Mouse (Mus musculus): Measurements from ENCODE around the gene Pkmyt1.

Pkmyt1 gene

DNA sequence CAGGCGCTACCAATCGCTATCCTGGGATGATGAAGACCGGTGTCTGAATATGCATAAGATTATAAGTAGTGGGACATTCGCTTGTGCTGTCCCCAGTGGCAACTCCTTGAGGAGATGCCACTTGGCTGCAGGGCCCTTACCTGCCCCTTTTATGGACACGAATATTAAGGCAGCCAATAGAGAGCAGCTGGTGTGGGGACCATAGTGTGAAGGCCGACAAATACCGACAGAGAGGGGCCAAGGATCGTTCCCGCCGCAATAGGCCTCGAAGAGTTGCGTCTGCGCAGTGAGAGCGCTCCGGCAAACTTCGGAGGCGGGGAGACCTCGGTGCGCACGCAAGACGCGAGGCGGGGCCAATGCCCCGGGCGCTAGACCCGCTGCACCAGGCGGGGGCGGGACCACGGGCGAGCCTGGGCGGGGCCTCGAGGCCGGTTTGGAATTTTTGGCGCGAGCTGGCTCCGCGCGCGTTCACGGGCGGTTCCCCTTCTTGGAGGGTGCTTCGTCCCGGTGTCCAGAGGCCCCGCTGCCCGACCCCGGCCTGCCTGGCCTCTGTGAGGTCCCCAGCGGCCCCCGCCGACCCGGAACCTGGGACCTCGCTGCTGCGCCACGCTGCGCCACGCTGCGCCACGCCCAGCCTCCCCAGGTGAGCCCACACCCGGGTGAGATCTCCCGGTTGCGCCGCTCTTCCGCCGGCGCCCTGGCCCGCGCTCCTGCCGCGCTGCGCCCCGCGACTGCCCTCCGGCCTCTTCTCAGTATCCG, at the start of gene Pkmyt1:
Gene Pkmyt1 (plus strand): TSS at position 338 of the 759 bp plus-strand sequence.
- peak; percentile 76 for DNase-seq (ENCODE audit: extremely low read depth, low read depth)

DNA sequence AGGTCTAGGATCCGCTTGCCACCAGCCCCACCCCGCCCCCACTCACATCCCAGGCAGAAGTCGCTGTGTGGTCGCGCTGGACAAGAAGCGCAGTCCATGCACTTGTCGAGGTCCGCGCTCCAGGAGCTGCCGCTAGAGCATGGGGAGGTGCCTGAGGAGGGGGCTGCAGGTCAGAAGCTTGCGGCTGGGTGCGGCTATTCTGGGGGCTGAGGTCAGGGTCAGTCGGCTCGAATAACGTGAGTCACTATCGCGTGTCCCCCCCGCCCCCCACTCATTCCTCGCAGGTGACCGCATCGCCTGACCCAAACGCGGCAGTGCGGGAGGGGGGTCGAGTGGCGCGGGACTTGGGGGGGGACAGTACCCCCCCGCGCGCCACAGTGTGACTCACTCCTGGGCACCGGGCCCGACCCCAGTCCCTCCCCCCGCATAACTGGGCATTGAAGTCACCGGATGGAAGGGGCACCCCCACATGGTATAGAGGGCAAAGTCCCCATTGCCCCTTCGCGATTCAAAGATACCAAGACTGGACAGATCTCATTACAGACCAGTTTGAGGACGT, 49.6 kb upstream of the Pkmyt1 start:
- no peak for DNase-seq (ENCODE audit: extremely low read depth, low read depth)

DNA sequence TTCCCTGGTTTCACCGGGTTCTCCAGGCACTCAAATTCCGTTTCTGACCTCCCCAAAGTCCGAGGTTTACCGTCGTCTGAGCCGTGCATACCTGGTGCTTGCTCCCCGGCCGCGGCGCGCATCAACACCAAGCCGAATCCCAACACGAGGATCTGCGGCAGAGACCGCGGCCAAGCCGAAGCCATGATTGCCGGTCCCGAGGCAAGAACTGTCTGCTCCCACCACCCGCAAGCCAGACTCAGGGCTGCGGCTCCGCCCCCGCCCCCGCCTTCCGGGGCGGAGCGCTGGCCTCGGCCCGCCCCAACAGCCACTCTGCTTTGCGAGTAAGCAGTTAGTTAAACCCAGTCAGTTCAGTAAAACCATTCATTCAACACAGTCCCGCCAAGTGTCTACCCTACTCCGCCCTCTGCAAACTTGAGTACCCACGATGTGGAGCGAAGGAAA, 48.9 kb upstream of the Pkmyt1 start, which contains the start of gene Tnfrsf12a:
Gene Tnfrsf12a (minus strand): TSS at position 233 of the 444 bp plus-strand sequence.
- peak; percentile 71 for DNase-seq (ENCODE audit: extremely low read depth, low read depth)

DNA sequence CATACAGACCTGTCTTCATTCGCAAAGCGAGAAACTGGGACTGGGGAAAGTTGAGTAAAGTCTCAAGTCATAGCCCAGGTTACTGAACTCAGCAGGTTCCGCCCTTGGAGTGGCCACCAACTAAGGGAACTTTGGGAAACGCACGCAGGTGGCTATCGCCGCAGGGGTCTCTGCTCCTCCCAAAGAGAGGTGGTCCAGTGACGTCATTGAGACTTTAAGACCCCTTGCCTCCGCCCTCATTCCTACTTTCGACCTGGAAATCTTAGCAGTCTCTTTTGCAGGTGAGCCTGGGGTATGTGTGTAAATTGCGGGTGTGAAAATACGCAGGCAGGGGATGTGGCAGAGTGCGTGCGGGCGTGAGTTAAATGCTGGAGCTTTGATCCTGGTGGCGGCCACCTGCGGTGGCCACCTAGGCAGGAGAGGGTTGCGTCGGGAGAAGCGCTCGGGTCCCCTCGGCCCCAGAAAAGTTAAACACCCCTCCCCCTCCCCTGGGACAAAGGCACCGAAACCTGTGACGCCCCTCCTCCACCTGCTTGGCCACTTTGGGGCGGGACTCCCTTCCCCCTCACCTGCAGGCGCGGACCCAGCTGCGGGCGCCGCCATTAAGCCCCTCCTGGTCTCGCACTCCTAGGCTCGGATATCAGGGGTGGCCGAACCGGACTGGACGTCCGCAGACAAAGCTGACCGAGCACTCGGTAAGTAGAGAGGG, 46.9 kb upstream of the Pkmyt1 start, which contains the start of gene Cldn6:
Gene Cldn6 (plus strand): TSS at position 123 of the 709 bp plus-strand sequence.
- no peak for DNase-seq (ENCODE audit: extremely low read depth, low read depth)

DNA sequence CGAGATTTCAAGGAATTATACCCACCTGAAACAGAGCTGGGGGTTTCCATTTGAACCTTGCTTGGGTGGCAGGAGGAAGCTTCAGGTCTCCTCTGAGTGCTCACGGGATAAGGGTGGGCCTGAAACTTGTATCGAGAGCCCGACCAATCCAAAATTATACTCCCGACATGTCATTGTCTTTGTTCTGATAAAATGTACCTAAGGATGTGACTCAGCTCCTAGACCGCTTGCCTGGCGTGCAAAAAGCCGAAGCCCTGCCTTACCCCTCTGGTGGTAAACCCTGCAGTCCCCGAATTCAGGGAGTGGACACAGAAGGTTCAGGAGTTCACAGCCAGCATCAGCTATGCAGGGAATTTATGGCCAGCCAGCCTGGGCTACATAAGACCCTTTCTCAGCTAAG, 45.8 kb upstream of the Pkmyt1 start:
- DNase-seq (ENCODE audit: extremely low read depth, low read depth): no peak

DNA sequence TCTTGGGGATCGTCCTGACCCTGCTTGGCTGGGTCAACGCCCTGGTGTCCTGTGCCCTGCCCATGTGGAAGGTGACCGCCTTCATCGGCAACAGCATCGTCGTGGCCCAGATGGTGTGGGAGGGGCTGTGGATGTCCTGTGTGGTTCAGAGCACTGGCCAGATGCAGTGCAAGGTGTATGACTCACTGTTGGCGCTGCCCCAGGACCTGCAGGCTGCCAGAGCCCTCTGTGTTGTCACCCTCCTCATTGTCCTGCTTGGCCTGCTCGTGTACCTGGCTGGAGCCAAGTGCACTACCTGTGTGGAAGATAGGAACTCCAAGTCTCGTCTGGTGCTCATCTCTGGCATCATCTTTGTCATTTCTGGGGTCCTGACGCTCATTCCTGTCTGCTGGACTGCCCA, 45.0 kb upstream of the Pkmyt1 start:
- no peak for DNase-seq (ENCODE audit: extremely low read depth, low read depth)

DNA sequence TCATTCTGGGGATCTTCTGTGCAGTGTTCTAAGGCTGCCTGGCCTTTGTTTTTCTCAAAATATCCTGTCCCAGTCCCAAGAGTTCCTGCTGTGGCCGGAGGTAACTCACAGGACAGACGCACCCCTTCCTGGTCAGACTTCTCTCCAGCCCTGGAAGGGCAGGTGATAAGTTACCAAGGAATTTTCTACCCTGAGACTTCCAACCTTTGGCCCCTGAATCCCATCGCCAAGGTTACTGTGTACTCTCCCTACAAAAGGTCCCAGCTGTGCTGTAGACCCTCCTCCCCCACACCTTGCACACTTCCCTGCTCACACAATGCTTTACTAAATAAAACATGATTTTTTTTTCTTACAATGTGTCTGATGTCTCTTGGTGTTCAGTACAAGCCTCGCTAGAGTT, 44.0 kb upstream of the Pkmyt1 start:
- no peak for DNase-seq (ENCODE audit: extremely low read depth, low read depth)

DNA sequence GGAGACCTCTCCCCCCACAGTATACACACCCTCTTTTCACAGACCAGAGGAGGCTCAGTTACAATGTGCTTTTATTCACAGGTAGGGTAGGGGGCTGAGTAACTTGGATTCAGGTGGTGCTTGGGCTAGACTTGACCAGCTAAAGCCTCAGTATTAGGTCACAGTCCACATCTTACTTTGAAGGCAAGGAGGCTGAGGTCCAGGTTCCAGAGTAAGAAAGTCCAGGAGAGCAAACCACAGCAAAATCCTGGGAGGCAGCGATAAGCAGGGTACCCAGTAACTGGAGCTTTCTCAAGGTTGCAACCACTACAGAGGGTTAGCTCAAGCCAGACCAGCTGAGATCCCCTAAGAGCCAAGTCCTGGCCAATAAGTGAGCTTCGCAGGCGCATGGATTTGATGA, 43.6 kb upstream of the Pkmyt1 start:
- DNase-seq (ENCODE audit: extremely low read depth, low read depth): no peak

DNA sequence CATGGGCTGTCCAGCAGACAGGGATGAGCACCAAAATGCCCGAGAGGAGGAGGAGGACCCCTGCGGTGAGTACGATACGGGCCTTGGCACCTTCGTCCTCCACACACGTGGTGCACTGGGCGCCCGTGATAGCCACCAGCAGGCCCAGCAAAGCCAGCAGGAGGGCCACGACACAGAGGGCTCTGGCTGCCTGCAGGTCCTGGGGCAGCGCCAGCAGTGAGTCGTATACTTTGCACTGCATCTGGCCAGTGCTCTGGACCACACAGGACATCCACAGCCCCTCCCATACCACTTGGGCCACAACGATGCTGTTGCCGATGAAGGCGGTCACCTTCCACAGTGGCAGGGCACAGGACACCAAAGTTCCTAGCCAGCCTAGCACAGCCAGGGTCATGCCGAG, 42.9 kb upstream of the Pkmyt1 start:
- no peak for DNase-seq (ENCODE audit: extremely low read depth, low read depth)

DNA sequence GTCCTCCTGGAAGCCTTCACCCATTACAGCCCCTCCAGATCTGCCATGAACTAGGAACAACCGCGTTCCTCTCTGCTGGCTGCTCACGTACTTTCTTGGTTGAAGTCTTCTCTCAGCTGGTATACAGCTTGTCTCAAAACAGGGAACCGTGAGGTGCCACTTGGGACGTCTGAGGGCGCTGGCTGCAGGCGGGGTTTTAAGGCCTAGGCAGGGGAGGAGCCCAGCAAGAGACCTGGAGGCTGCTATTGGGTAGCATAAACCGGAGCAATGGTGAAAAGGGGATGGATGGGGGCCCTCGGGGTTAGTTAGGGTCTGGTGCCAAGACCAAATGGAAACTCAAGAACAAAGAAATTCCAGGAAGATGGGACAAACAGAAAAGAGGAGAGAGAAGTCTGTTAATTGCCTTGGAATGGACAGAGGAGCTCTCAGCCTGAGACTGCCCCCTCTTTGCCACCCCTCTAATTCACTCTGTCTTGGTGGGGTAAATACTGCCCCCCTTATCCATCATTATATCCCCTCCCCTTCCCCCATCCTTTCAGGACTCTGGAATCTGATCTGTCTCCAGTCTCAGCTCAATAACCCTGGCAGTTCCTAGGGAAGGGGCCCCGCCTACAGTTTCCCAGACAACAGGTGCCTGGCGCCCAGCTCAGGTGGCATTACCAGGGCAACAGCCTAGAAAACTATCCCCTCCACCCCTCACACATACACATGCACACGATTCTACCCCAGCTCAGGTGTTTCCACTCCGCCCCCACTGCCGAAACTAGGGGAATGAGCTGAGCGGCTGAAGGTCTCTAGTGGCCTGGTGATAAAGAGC, 42.1 kb upstream of the Pkmyt1 start, which contains the start of gene Cldn9:
Gene Cldn9 (minus strand): TSS at position 171 of the 817 bp plus-strand sequence.
- no peak for DNase-seq (ENCODE audit: extremely low read depth, low read depth)

DNA sequence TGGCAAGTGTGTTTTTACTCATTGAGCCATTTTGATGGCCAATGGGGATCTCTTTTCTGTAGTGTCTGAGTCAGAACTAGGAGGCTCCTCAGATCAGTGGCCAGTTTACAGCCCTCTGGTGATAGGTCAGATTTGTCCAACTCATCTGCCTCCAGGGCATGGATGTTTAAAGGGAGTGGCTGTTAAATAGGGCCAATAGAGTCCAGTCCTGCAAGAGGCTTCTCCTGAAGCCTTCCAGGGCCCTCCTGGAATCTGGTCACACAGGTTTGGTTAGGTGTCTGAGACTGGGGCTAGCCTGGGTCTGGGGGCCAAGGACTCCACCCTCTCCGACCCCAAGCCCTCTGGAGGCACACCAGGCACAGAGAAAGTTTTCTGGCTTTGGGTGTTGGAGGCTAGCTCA, 31.6 kb upstream of the Pkmyt1 start:
- no peak for DNase-seq (ENCODE audit: extremely low read depth, low read depth)

DNA sequence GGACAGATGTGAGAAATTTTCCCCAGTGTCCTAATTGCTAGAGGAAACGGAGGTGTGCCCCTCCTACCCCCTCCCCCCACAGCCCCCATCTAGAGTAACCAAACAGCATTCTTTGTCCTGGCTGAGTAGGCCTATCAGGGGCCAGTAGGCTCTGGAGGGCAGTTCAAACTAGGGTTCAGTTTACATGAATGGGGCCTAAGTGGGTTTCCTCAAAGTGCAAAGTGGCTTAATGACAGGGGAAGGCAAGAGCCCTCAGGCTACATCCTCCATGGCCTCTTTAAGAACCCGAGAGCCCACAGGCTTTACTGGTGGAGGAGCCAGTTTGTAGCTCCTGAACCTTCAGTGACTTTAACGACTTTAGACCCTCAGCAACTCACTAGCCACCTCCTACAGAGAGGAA, 30.3 kb upstream of the Pkmyt1 start:
- no peak for DNase-seq (ENCODE audit: extremely low read depth, low read depth)

DNA sequence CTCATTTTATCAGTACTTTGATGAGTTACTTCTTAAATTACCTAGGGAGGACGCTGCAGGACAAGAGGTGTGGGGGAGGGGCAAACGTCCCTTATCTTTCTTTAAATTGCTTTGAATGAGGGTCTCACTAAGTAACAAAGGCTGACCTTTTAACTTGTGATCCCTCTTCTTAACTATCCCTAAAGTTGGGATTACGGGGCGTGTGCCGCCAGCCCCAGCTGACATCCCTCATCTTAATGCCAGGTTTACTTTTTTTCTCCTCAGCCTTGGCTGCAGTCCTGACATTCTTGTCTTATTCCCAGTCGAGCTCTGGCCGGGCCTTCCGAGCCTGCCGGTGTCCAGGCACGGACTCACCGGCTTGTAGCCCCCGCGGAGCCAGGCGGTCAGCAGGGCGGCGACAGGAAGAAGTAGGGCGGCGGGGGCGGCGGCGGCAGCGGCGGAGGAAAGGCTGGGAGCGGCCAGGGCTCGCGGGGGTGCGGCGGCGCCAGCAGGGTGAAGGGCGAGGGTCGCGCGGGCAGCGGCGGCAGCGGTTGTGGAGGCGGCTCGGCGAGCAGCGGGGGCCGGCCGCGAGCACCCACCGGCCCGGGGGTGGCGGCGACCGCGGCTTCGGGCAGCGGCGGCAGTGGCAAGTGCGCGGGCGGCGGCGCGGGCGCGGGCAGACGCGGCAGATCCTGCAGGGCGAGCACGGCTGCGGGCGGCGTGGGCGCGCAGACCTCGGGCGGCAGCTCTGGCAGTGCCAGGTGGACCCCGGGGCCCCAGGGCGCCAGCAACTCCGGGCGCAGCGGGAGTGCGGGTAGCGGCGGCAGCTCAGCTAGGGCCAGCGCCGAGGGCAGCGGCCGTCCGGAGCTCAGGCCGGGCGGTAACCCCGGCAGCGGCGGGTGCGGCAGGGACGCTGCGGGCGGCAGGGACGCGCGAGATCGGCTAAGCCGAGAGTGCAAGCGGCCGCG, 26.7 kb upstream of the Pkmyt1 start:
- no peak for DNase-seq (ENCODE audit: extremely low read depth, low read depth)

DNA sequence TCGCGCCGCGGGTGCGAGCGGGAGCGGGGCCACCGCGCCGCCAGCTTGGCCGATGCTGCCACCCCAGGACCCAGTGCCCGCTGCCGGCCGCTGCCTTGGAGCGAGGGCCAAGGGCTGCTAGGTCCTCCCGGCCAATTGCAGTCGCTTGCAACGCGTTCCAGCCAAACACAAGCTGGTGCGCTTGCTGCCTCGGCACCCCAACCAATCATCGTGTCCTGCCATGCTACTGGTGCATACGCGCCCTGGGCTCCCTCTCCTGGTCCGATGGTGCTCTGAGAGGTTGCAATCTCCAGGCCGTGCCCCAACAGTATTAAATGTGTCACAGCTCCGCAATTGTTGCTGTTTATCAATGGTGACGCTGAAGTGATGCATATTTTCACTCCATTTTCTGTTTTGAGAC, 26.1 kb upstream of the Pkmyt1 start:
- DNase-seq (ENCODE audit: extremely low read depth, low read depth): peak; percentile 82

DNA sequence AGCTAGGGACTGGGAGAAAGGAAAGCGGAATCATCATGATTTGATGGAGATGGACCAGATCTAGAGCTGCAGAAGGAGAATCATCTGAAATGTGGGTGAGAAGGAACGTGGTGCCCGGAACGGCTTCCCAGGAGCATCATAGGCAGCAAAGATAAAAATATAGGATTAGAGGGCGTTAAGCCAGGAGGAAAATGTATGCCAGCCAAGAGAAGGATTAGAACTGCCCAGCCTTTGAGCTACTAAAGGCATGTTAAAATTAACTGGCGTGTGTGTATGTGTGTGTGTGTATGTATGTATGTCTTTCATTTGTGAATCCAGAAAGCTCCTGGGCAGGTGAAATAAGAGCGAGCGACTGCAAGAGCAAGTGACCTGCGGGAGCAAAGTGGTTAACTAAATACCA, 22.8 kb upstream of the Pkmyt1 start:
- DNase-seq (ENCODE audit: extremely low read depth, low read depth): no peak

DNA sequence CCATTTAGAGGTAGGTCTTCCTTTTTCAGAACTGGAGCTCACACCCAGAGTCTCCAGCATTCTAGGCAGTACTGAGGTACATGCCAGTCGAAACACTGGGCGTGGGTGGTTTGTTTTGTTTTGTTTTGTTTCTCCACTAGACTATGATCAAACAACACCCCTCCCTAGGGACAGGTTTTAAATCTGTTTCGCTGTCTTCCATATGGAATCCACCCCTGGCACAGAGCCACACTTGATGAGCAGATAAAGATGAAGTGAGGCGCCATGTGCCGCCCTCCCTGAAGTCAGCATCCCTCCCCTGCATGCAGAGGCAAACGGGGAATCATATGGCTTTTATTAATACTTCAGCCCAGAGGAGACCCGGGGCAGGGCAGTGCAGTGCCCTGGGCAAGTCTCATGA, 21.4 kb upstream of the Pkmyt1 start:
- no peak for DNase-seq (ENCODE audit: extremely low read depth, low read depth)

DNA sequence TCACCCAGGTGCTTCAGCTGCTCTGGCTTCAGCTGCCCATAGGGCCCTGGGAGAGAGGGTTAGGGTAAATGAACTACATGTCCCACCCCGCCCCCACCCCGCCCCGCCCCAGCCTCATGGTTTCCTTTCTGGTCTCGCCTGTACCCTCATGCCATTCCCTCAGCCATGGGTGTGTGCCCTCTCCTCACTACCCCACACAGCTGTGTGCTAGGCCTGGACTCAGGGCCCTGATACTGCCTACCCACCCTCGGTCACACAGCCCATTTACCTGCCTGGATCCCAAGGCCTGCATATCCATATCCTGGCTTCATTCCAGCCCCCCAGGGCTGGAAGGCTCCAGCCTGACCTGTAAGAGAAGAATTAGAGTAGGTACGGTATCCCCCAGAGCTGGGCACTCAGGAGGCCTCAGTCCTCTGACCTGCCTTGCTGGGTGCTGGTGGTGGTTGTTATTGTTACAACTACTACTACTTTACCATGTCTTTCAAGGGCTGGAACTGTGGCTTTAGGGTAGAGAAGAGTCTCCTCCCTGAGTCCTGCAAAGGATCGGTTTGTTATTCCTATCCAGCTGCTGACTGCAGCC, 20.5 kb upstream of the Pkmyt1 start:
- no peak for DNase-seq (ENCODE audit: extremely low read depth, low read depth)

DNA sequence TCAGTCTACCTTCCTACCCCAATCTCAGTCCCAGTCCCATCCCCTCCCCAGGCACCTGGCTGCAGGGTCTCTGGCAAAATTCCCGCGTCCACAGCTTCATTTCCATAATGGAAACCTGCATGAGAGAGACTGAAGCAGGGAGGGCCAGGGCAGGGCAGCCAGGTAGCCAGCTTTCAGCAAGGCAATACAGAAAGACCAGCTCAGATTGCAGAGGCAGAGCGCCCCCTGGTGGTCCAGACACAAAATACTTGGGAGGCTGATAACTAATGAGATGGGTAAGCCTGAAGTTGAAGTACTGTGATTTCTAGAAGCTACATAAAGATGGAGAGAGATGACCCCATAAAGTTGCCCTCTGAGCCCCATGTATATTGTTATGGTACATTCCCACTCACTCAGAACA, 19.9 kb upstream of the Pkmyt1 start:
- peak; percentile 35 for DNase-seq (ENCODE audit: extremely low read depth, low read depth)

DNA sequence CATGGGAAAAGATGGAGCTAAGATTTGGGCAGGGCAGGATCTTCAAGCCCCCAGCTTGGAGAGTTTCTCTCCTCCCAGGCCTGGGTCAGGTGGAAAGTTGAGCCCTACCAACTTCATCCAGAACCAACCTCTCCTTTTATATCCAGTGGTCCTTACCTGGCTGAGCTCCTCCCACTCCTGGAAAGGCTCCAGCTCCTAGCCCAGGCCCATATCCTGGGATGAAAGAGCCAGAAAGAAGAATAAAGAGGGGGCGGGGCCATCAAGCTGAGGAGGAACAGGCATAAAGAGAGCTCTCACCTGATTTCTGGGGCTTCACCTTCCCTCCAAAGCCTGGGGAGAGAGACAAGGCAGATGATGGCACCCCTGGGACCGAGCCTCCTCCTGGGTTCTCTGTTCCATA, 9.1 kb upstream of the Pkmyt1 start:
- no peak for DNase-seq (ENCODE audit: extremely low read depth, low read depth)

DNA sequence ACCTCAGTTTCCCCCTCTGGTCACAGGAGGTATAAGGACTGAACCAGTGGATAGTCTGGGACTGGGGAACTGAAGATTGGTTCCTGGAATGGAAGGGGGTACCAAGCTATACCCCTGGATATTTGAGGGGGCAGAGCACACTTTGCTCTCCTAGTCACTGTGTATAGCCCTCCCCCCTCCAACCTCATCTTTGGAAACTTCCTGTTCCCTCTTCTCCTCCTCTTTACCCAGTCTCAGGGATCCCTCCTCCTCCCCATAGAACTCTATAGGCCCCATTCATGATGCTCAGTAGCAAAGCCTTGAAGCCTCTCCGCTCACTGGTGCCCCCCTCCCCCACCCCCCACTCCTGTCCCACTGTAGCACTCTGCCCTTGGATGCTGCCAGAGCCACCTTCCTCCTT, 6.7 kb upstream of the Pkmyt1 start:
- DNase-seq (ENCODE audit: extremely low read depth, low read depth): no peak
